Mouse (Mus musculus) liver, adult 10 weeks (tissue): Measurements from ENCODE around the gene Fosb. TPM values are rescaled to one million over a fixed set of nuclear protein-coding genes. Genes with fewer than 3 reads are reported as not detected.

Source experiments
- polyA plus RNA-seq: library from polyadenylated mRNA; stranded (reverse); fragments of 350-450 nt; fragmentation: Illumina TruSeq; extraction: RNeasy Lipid Tissue Mini Kit (QIAGEN cat#74804); gene quantifications from one replicate; pipeline ENCODE4 v1.2.3, GENCODE M21; 2014; ENCODE audit warnings: low read depth, low replicate concordance

Fosb gene
- 0.21 TPM for polyA plus RNA-seq

DNA sequence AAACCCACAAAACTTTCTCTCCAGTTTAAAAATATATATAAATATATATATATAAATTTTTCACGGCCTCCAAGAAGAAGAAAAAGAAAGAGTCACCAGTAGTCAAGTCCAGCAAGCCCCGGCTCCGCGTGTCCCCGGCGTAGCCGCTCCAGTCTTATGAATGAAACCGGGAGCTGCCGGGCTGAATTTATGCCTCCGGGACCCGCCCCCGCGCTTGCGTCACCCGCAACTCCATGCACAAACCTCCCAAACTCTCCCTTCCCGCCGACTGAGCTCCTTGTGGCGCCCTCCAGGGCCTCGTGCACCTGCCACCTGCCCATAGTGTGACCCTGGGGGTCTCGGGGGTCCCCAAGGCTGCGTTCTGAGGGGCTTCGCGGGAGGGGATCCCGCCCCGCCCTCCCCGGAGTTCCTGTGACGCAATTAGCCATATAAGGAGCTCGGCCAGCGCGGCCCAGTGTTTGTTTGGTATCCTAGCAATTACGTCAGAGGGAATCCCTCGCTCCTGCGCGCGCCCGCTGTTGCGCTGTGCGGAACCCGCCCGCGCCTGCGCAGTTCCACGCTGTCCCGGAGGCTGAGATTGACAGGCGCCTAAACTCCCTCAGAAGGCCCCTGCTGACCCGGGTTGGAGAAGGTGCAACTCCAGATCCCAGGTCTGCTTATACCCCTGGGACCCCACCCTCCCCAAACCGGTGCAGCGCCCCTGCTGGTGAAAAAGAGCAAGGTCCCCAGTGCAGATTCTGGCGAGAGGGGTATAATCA lies at the start of gene Fosb:
Gene Fosb, minus strand, starts transcription at position 168 of the 758 bp plus-strand sequence.

DNA sequence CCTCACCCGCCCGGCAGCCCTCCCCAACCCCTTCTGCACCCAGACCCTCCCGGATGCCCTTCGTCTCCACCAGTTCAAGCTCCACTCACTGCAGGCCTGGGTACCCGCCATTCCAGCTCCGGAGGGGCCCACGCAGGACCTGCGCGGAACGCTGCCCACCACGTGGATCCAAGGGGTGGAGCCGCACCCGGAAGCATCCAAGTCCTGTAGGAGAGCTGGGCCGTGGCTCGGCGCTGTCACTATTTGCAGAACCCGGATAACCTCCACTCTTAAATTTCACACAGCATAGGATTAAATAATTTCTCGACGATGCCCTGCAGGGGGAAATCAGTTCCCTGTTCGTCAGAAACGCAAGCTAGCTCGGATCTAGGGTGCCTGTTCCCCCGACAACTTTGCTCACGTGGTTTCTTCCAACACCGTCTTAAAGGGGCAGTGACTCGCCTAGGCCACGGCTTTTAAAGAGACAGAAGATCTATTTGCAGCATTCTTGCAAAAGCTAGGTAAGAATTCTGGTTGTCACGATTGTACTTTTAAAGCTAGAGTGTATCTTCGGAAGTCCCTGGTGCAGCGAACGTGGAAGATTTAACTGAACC lies 49.5 kb upstream of the Fosb start, which contains the start of the genes Cd3eap and Ppp1r13l:
Gene Cd3eap, minus strand, starts transcription at position 185 of the 593 bp plus-strand sequence.
Gene Ppp1r13l, plus strand, starts transcription at position 451 of the 593 bp plus-strand sequence.

DNA sequence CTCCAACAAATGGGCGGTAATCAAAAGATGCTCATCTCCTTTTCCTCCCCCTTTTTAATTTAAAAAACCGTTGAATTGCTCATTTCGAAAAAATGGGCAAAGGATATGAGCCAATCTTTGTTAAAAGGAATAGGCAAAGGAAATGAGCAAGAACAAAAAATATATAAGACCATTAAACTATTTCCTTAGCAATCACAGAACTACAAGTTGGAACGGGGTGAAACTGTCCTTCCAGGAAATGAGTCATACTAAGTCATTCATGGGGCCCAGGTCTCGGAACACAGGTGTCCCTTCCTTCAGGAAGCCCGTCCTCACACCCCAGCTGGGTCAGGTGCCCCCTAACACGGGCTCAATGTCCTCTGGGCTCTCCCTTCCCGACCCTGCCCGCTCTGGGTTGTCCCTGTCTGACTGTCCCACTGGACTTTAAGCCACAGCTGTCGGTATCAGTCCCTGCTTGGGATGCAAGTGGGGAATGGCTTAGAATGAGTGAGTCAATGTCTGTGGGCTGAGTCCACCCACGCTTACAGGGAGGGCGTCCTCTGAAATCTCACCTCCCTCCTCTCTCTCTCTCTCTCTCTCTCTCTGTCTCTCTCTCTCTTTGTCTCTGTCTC lies 34.5 kb upstream of the Fosb start, which contains the start of gene Ercc1:
Gene Ercc1, plus strand, starts transcription at position 542 of the 611 bp plus-strand sequence.

DNA sequence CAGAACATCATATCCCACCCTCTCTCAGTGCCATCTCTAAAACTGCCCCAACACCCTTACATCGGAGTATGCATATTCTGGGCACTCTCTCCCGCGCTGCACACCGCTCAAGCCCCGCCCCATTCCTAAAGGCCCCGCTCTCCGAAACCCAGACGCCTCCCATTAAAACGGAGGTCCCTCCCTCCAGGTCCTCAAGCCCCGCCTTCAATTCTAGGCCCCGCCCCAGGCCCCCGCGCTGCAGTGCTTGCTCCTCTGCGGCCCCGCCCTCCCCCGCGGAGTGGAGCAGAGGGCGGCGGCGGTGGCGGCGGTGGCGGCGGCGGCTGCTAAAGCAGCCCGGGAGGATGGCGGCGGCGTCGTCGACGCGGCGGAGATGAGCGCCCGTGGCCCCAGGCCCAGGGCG lies 27.5 kb downstream of the Fosb start, which contains the start of gene Rtn2:
Gene Rtn2, plus strand, starts transcription at position 240 of the 400 bp plus-strand sequence.

DNA sequence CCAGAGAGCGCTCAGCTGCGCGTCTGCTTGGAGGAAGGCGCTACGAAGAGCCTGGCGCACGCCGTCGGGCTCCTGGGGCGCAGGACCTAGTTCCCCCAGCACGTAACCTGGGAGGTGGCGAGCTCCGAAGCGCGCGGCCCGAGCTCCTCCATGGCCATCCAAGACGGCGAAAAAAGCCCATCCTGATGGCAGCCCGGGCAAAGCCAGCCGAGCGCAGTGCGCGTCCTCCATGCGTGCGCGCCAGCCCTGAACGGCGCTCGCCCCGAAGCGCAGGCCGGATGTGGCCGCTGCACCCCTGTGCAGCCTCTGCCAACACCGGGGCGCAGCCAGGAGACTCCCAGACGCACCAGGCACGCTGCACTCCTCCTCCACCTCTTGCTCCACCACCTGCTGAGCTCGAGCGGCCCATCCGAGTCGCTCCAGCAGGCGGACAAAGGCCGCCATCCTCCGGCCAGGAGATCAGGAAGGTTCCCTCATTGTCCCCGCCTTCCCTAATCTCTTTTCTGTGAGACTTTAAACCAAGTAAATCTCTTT lies 30.2 kb downstream of the Fosb start, which contains the start of gene Ppm1n:
Gene Ppm1n, minus strand, starts transcription at position 484 of the 534 bp plus-strand sequence.

DNA sequence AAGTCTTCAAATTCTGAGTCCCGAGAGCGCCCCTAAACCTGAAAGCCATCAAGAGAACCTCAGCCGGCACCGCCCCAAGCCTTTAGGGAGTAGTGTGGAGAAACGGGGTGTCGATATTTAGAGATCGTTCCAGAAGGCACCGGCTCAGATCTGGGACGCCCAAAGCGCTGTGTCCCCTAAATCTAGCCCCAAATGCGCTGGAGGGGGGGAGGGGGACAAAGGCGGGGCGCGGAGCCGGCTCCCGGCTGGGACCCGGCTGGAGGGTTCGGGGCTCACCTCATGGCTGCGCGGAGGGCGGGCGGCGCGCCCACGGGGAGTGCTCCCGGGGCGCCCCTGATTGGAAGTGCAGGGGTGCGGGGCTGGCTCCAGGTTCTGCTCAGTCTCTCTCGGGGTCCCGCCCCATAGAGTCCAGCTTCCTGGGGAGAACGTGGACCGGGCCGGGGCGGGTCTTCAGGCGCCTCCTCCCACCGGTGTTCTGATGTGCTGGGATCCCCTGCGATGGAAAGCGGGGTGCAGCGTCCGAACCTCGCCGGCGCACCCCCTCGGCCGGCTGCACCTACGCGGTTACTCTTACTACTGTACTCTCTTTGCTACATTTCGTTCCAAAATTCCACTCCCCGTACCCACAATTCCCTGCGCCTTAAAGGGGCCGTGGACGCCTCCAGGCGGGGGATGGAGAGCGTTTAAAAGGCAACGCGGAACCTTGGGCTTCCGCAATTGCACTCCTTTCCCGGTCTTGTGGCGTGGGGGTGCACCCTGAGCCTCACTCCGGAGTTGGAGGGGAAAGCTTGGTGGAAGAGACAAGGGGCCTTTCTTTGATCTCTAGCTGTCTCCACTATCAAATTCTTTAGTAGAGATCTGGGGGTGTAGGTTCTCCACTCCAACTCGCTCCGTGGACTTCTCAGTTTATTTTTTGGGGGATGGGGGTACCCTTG lies 38.3 kb downstream of the Fosb start, which contains the start of gene Vasp:
Gene Vasp, minus strand, starts transcription at position 580 of the 935 bp plus-strand sequence.

Other genes with a start within 250 kb of the Fosb start
- gene Dmwd, start 233.8 kb downstream of the Fosb start, polyA plus RNA-seq, result 0.72 TPM
- gene Dmpk, start 226.2 kb downstream of the Fosb start, polyA plus RNA-seq, result 2.7 TPM
- 0.45 TPM for gene Six5, start 215.5 kb downstream of the Fosb start, polyA plus RNA-seq
- gene Gm4969, start 191.7 kb downstream of the Fosb start, polyA plus RNA-seq, result not detected
- 0.26 TPM for gene Fbxo46, start 190.2 kb downstream of the Fosb start, polyA plus RNA-seq
- gene Qpctl, start 160.8 kb downstream of the Fosb start, polyA plus RNA-seq, result 5.7 TPM
- 1.4 TPM for gene Snrpd2, start 160.3 kb downstream of the Fosb start, polyA plus RNA-seq
- gene Gipr, start 143.9 kb downstream of the Fosb start, polyA plus RNA-seq, result not detected
- 0.19 TPM for gene Eml2, start 133.6 kb downstream of the Fosb start, polyA plus RNA-seq
- 0.34 TPM for gene Gpr4, start 97.5 kb downstream of the Fosb start, polyA plus RNA-seq
- 10.4 TPM for gene Opa3, start 81.7 kb downstream of the Fosb start, polyA plus RNA-seq
- 7.0 TPM for gene Vasp, start 38.2 kb downstream of the Fosb start, polyA plus RNA-seq
- gene Ppm1n, start 30.0 kb downstream of the Fosb start, polyA plus RNA-seq, result not detected
- gene Rtn2, start 27.4 kb downstream of the Fosb start, polyA plus RNA-seq, result not detected
- gene Ercc1, start 34.7 kb upstream of the Fosb start, polyA plus RNA-seq, result 1.9 TPM
- 0.95 TPM for gene Cd3eap, start 49.4 kb upstream of the Fosb start, polyA plus RNA-seq
- gene Ppp1r13l, start 49.7 kb upstream of the Fosb start, polyA plus RNA-seq, result 0.29 TPM
- gene Ercc2, start 72.0 kb upstream of the Fosb start, polyA plus RNA-seq, result 0.40 TPM
- not detected for gene Klc3, start 94.1 kb upstream of the Fosb start, polyA plus RNA-seq
- gene Ckm, start 94.7 kb upstream of the Fosb start, polyA plus RNA-seq, result not detected
- 0.82 TPM for gene Mark4, start 148.8 kb upstream of the Fosb start, polyA plus RNA-seq
- gene Exoc3l2, start 153.3 kb upstream of the Fosb start, polyA plus RNA-seq, result 0.34 TPM
- gene Bloc1s3, start 198.3 kb upstream of the Fosb start, polyA plus RNA-seq, result 1.6 TPM
- gene Trappc6a, start 198.3 kb upstream of the Fosb start, polyA plus RNA-seq, result not detected
- gene Nkpd1, start 207.8 kb upstream of the Fosb start, polyA plus RNA-seq, result not detected